Mouse (Mus musculus) heart, adult 2 months (tissue): ENCODE measurements at regions not wholly inside any gene's neighbourhood (a gene's known extent, or its start where the extent isn't known, plus 50 kb on each side); places are given as distances from the start of the nearest gene placed in this dataset.

Source experiments
- CTCF ChIP-seq: fragments of 200-600 bp; IDR thresholded peaks from 2 replicates; pipeline ENCODE4 v1.8.1; 2022; ENCODE audit warnings: antibody characterized with exemption, mild to moderate bottlenecking, moderate library complexity
- POLR2A ChIP-seq: fragments of 200-500 bp; IDR thresholded peaks from 2 replicates; pipeline ENCODE4 v1.6.1; 2011; ENCODE audit warnings: mild to moderate bottlenecking, low read depth, low read length, control low read depth; ENCODE audit not compliant: insufficient read depth

- TF ChIP-seq CTCF = no peak
- TF ChIP-seq POLR2A = no peak
Observed at GRCm38 (mm10) chr2:38449092-38449491, 62.4 kb upstream of the Nek6 start.
